Mouse (Mus musculus): Measurements from ENCODE around the gene Vmn2r116. TPM values are rescaled to one million over a fixed set of nuclear protein-coding genes. Genes with fewer than 3 reads are reported as not detected.
A peak's percentile ranks its signal among the peaks of the same experiment; 100 is the strongest.
"Not testable (repeated sequence)": the region's sequence is repeated elsewhere in the genome, so short reads cannot be mapped to it uniquely, and the experiment has no call there.

The Vmn2r116 gene
- polyA plus RNA-seq (2014; fragmentation: Nextera tagmentation; extraction: Ambion mirVana) = not detected in 2 replicates

DNA sequence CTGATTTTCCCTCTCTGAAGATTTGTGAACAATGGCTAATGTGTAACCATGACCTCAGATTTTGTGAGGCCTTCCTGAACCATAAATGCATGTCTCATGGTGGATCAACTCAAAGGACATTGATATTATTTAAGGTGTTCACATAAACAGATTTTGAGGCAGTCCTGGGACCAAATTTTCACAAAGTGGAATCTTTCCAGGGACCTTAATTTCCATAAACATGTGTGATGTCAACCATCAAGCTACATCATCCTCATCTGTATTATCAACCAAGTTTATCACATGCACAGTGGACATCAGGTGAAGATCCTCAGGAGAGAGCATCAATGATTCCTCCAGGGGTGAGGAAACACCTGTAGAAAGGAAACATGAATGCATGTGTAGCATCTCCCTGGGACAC lies at the start of gene Vmn2r116:
TSS of gene Vmn2r116 (plus strand) at position 301 of the 400 bp plus-strand sequence.
- H3K4me3 ChIP-seq (ENCODE audit: low read depth, low read length); DNase-seq (ENCODE audit: low spot score); H3K9ac ChIP-seq (ENCODE audit: low read depth, low read length); H3K27me3 ChIP-seq (ENCODE audit: control insufficient read depth, insufficient read depth, low read length); H3K27ac ChIP-seq (ENCODE audit: low read depth, low read length); H3K4me1 ChIP-seq (replicated peaks; ENCODE audit: control insufficient read depth, insufficient read depth, low read length); ATAC-seq (ENCODE audit: low FRiP score); H3K36me3 ChIP-seq (ENCODE audit: control insufficient read depth, insufficient read depth, low read length); H3K4me2 ChIP-seq (replicated peaks; ENCODE audit: low read depth, low read length); H3K9me3 ChIP-seq (ENCODE audit: control insufficient read depth, low read length): not testable (repeated sequence)

DNA sequence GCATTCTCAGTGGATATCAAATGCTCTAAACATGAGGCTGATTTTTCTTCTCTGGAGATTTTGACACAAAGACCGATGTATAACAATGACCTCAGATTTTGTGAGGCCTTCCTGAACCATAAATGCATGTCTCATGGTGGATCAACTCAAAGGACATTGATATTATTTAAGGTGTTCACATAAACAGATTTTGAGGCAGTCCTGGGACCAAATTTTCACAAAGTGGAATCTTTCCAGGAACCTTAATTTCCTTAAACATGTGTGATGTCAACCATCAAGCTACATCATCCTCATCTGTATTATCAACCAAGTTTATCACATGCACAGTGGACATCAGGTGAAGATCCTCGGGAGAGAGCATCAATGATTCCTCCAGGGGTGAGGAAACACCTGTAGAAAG lies 41.0 kb upstream of the Vmn2r116 start, which contains the start of gene Vmn2r115:
TSS of gene Vmn2r115 (plus strand) at position 301 of the 400 bp plus-strand sequence.
- H3K27me3 ChIP-seq (ENCODE audit: control insufficient read depth, insufficient read depth, low read length); ATAC-seq (ENCODE audit: low FRiP score); DNase-seq (ENCODE audit: low spot score); H3K4me3 ChIP-seq (ENCODE audit: low read depth, low read length); H3K27ac ChIP-seq (ENCODE audit: low read depth, low read length); H3K9me3 ChIP-seq (ENCODE audit: control insufficient read depth, low read length); H3K4me1 ChIP-seq (replicated peaks; ENCODE audit: control insufficient read depth, insufficient read depth, low read length); H3K9ac ChIP-seq (ENCODE audit: low read depth, low read length); H3K36me3 ChIP-seq (ENCODE audit: control insufficient read depth, insufficient read depth, low read length); H3K4me2 ChIP-seq (replicated peaks; ENCODE audit: low read depth, low read length): not testable (repeated sequence)
- WGBS = 71% methylated on average over 2 of the region's 2 CpGs

DNA sequence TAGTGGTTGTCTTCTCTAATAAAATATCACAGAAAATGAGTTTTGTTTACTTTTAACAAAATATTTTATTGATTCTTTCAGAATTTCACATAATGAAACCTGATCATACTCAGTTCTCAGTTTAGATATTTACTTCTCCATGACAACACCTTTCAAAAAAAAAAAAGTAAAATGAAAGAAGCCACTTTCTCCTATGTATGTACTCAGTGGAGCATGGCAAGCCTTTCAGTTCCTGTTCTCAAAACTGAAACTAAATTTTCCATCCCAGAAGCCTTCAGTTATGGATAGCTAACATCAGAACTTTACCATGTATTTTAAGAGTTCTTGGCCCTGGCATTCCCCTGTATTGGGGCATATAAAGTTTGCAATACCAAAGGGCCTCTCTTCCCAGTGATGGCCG lies 32.8 kb upstream of the Vmn2r116 start:
- WGBS = 76% methylated on average over 1 of the region's 1 CpGs
- ATAC-seq (ENCODE audit: low FRiP score) = no peak

DNA sequence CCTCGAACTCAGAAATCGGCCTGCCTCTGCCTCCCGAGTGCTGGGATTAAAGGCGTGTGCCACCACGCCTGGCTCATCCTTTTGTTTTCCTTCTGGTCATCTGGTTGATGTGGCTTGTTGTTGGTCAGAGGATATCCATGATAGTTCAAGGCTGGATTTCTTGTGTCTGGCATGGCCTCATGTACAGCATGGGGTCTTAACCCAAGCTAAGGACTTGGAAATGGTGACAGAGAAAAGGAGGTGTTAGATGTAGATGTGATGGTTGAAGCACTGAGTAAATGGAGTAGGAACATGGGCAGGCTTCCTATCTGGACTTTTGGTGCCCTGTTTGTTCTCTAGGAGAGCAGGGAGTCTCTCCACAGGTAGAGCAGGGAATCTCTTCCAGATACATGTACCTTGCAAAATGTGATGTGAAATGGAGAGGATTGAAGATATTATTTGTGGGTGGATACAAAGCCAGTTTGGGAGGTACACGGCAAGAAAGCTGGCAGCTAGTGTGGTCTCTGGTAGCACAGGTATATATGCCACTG lies 48.8 kb downstream of the Vmn2r116 start:
- peak; percentile 57 for ATAC-seq (ENCODE audit: low FRiP score)

More for the DNA sequence above, 32.8 kb upstream of the Vmn2r116 start:
- no peaks in the 10 kb centered on the region for H3K36me3 ChIP-seq (ENCODE audit: control insufficient read depth, insufficient read depth, low read length)
- no peaks in the 10 kb centered on the region for H3K9me3 ChIP-seq (ENCODE audit: control insufficient read depth, low read length)
- no peak for DNase-seq (ENCODE audit: low spot score)
- no peak overlapping the region for H3K9ac ChIP-seq (ENCODE audit: low read depth, low read length)
- H3K27ac ChIP-seq (ENCODE audit: low read depth, low read length) = no peak overlapping the region
- no peaks in the 10 kb centered on the region for H3K27me3 ChIP-seq (ENCODE audit: control insufficient read depth, insufficient read depth, low read length)
- H3K4me3 ChIP-seq (ENCODE audit: low read depth, low read length) = no peak overlapping the region
- no peak overlapping the region for H3K4me2 ChIP-seq (replicated peaks; ENCODE audit: low read depth, low read length)
- H3K4me1 ChIP-seq (replicated peaks; ENCODE audit: control insufficient read depth, insufficient read depth, low read length) = no peaks in the 10 kb centered on the region

More for the DNA sequence above, 48.8 kb downstream of the Vmn2r116 start:
- peak; percentile 1 for DNase-seq (ENCODE audit: low spot score)
- Histone ChIP-seq H3K36me3 (ENCODE audit: control insufficient read depth, insufficient read depth, low read length) (no peaks in the 10 kb centered on the region), H3K9ac (ENCODE audit: low read depth, low read length) (no peak overlapping the region), H3K9me3 (ENCODE audit: control insufficient read depth, low read length) (peaks cover 5% of the 10 kb centered on the region; the same call in 1 of the 2 replicates), H3K4me3 (ENCODE audit: low read depth, low read length) (no peak overlapping the region), H3K27ac (ENCODE audit: low read depth, low read length) (no peak overlapping the region), H3K4me2 (replicated peaks; ENCODE audit: low read depth, low read length) (no peak overlapping the region), H3K4me1 (replicated peaks; ENCODE audit: control insufficient read depth, insufficient read depth, low read length) (no peaks in the 10 kb centered on the region), H3K27me3 (ENCODE audit: control insufficient read depth, insufficient read depth, low read length) (no peaks in the 10 kb centered on the region)
- 78% methylated on average over 6 of the region's 6 CpGs for WGBS

Other genes with a start within 250 kb of the Vmn2r116 start
- 17.3 and 20.2 TPM in 2 replicates for gene Zfp40, start 191.4 kb upstream of the Vmn2r116 start, polyA plus RNA-seq (2014; fragmentation: Nextera tagmentation; extraction: Ambion mirVana)
- not detected in 2 replicates for gene Vmn2r114, start 72.1 kb upstream of the Vmn2r116 start, polyA plus RNA-seq (2014; fragmentation: Nextera tagmentation; extraction: Ambion mirVana)
- gene Vmn2r115, start 40.9 kb upstream of the Vmn2r116 start, polyA plus RNA-seq (2014; fragmentation: Nextera tagmentation; extraction: Ambion mirVana) = not detected in 2 replicates
- gene Vmn2r117, start 95.1 kb downstream of the Vmn2r116 start, polyA plus RNA-seq (2014; fragmentation: Nextera tagmentation; extraction: Ambion mirVana) = not detected in 2 replicates
- 16.1 and 17.4 TPM in 2 replicates for gene Zfp213, start 179.6 kb downstream of the Vmn2r116 start, polyA plus RNA-seq (2014; fragmentation: Nextera tagmentation; extraction: Ambion mirVana)
- 16.5 and 16.7 TPM in 2 replicates for gene Zfp13, start 214.9 kb downstream of the Vmn2r116 start, polyA plus RNA-seq (2014; fragmentation: Nextera tagmentation; extraction: Ambion mirVana)
- gene Zscan10, start 216.3 kb downstream of the Vmn2r116 start, polyA plus RNA-seq (2014; fragmentation: Nextera tagmentation; extraction: Ambion mirVana) = 0.32 and 0.34 TPM in 2 replicates

Measured in hindbrain, embryonic 11.5 days (tissue).